Mouse (Mus musculus) kidney, adult 2 months (tissue): ENCODE measurements around the gene Myh14.

Experiments
- CTCF ChIP-seq: fragments of 200-500 bp; conservative IDR thresholded peaks from 2 replicates; pipeline ENCODE4 v1.5.1; 2011; ENCODE audit warnings: low read depth, mild to moderate bottlenecking, control low read depth, low read length, moderate library complexity, mixed read lengths; ENCODE audit not compliant: insufficient read depth, insufficient read length
- POLR2A ChIP-seq: fragments of 200-500 bp; IDR thresholded peaks from one replicate; pipeline ENCODE4 v1.6.1; 2011; ENCODE audit warnings: low read depth, low read length, control low read depth

DNA sequence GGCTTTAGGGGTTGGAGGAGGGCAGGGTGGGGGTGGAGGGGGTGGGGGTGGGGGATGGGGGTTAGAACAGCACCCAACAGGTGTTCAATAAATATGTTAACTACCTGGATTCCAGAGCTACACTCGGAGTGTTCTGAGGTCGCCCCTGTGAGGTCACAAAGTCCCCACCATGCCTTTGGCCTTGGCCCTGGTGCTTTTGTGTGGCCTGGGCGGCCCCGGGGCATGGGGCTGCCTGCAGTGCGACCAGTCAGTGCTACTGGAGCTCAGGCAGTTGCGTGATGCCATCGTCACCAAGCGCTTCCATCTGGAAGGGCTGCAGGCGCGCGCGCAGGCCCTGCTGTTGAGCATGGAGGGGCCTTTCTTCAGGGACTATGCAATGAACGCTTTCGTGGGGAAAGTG lies 37.9 kb upstream of the Myh14 start, which contains the start of gene Izumo2:
- TF ChIP-seq CTCF (no peak), POLR2A (no peak)
